Mouse (Mus musculus) liver, adult 2 months (tissue): Measurements from ENCODE around the gene Pifo.

Source experiments
- CTCF ChIP-seq: fragments of 200-500 bp; IDR thresholded peaks from 2 replicates; pipeline ENCODE4 v1.5.1; 2011; ENCODE audit warnings: low read depth, low read length, control low read depth
- POLR2A ChIP-seq: fragments of 200-500 bp; IDR thresholded peaks from 2 replicates; pipeline ENCODE4 v1.6.1; 2011; ENCODE audit warnings: low read length, control low read depth; ENCODE audit not compliant: insufficient read depth; ENCODE audit errors: extremely low read depth

GRCm38 (mm10) chr3:106000707-106001375 is 13.6 kb downstream of the Pifo start:
- no peak for TF ChIP-seq CTCF
- TF ChIP-seq POLR2A, result no peak
